Mouse (Mus musculus) midbrain, embryonic 15.5 days (tissue): Measurements from ENCODE around the gene Cd48. TPM values are rescaled to one million over a fixed set of nuclear protein-coding genes. Genes with fewer than 3 reads are reported as not detected.

Experiments
- ATAC-seq: fragments of 200-750 bp; cut with Nextera tagmentation; replicated peaks from 2 replicates; pipeline ENCODE4 v1.8.0; 2017; ENCODE audit warnings: moderate TSS enrichment
- H3K27ac ChIP-seq: fragments of 300-500 bp; sonication (generic); 2 replicates; pipeline ENCODE4 v1.5.1; 2015; ENCODE audit warnings: mild to moderate bottlenecking, inconsistent platforms
- H3K27me3 ChIP-seq: fragments of 300-500 bp; sonication (generic); replicated peaks from 2 replicates; pipeline ENCODE4 v1.6.1; 2015; ENCODE audit warnings: inconsistent platforms
- H3K36me3 ChIP-seq: fragments of 300-500 bp; sonication (generic); replicated peaks from 2 replicates; pipeline ENCODE4 v1.6.1; 2015; ENCODE audit warnings: inconsistent platforms
- H3K4me1 ChIP-seq: fragments of 300-500 bp; sonication (generic); 2 replicates; pipeline ENCODE4 v1.6.1; 2015; ENCODE audit warnings: inconsistent platforms
- H3K4me2 ChIP-seq: fragments of 300-500 bp; sonication (generic); 2 replicates; pipeline ENCODE4 v1.6.1; 2015; ENCODE audit warnings: inconsistent platforms, mild to moderate bottlenecking, moderate library complexity
- H3K4me3 ChIP-seq: fragments of 300-500 bp; sonication (generic); 2 replicates; pipeline ENCODE4 v1.5.1; 2015; ENCODE audit warnings: mild to moderate bottlenecking, inconsistent platforms
- H3K9ac ChIP-seq: fragments of 300-500 bp; sonication (generic); 2 replicates; pipeline ENCODE4 v1.6.1; 2015; ENCODE audit warnings: mild to moderate bottlenecking, inconsistent platforms
- H3K9me3 ChIP-seq: fragments of 300-500 bp; sonication (generic); 2 replicates; pipeline ENCODE4 v1.6.1; 2016; ENCODE audit warnings: inconsistent platforms
- WGBS: fragments of 180-500 bp; shearing (Covaris S2); methylation state at CpG from one replicate; pipeline ENCODE4 v1.1.7; 2015; ENCODE audit warnings: mixed read lengths; 5-methylcytosine and 5-hydroxymethylcytosine counted together
- microRNA-seq: library from miRNA; unstranded; fragments of <30 nt; microRNA quantifications from one replicate; pipeline ENCODE4, GENCODE M21; 2016
- polyA plus RNA-seq: library from polyadenylated mRNA; unstranded; fragments of >200 nt; fragmentation: Nextera tagmentation; extraction: Ambion mirVana; gene quantifications from 2 replicates; pipeline ENCODE4 v1.2.1, GENCODE M21; 2015

Cd48 gene
- polyA plus RNA-seq, 1 experiment from 2014 or later, result 1.5 TPM

GRCm38 (mm10) chr1:171715434-171715833 lies 33.6 kb downstream of the Cd48 start:
- Histone ChIP-seq H3K36me3 (no peaks in the 10 kb centered on the region), H3K9ac (no peak overlapping the region), H3K9me3 (no peaks in the 10 kb centered on the region), H3K4me2 (no peak overlapping the region), H3K27ac (no peak overlapping the region), H3K27me3 (no peaks in the 10 kb centered on the region), H3K4me3 (no peak overlapping the region), H3K4me1 (no peaks in the 10 kb centered on the region)
- ATAC-seq, result no peak
- 85% methylated on average over 2 of the region's 2 CpGs for WGBS

GRCm38 (mm10) chr1:171716232-171716631 lies 34.4 kb downstream of the Cd48 start:
- Histone ChIP-seq H3K4me3 (no peak overlapping the region), H3K4me2 (no peak overlapping the region), H3K4me1 (no peaks in the 10 kb centered on the region), H3K36me3 (no peaks in the 10 kb centered on the region), H3K9me3 (no peaks in the 10 kb centered on the region), H3K27me3 (no peaks in the 10 kb centered on the region), H3K27ac (no peak overlapping the region), H3K9ac (no peak overlapping the region)
- no peak for ATAC-seq
- WGBS, result 97% methylated on average over 1 of the region's 1 CpGs

GRCm38 (mm10) chr1:171731195-171731594 lies 49.4 kb downstream of the Cd48 start:
- no peaks in the 10 kb centered on the region for H3K36me3 ChIP-seq
- no peaks in the 10 kb centered on the region for H3K9me3 ChIP-seq
- H3K9ac ChIP-seq, result no peak overlapping the region
- H3K4me3 ChIP-seq, result no peak overlapping the region
- no peaks in the 10 kb centered on the region for H3K4me1 ChIP-seq
- H3K27ac ChIP-seq, result no peak overlapping the region
- no peak overlapping the region for H3K4me2 ChIP-seq
- no peak for ATAC-seq
- H3K27me3 ChIP-seq, result no peaks in the 10 kb centered on the region

GRCm38 (mm10) chr1:171734898-171735297 lies 53.1 kb downstream of the Cd48 start:
- no peaks in the 10 kb centered on the region for H3K36me3 ChIP-seq
- no peak overlapping the region for H3K27ac ChIP-seq
- no peaks in the 10 kb centered on the region for H3K9me3 ChIP-seq
- H3K27me3 ChIP-seq, result no peaks in the 10 kb centered on the region
- H3K4me3 ChIP-seq, result no peak overlapping the region
- H3K4me1 ChIP-seq, result no peaks in the 10 kb centered on the region
- no peak for ATAC-seq
- H3K4me2 ChIP-seq, result no peak overlapping the region
- WGBS, result 92% methylated on average over 6 of the region's 6 CpGs
- H3K9ac ChIP-seq, result no peak overlapping the region

GRCm38 (mm10) chr1:171748127-171748969 lies 66.5 kb downstream of the Cd48 start:
- Histone ChIP-seq H3K9ac (no peak overlapping the region), H3K9me3 (no peaks in the 10 kb centered on the region), H3K4me2 (no peak overlapping the region), H3K27ac (no peak overlapping the region), H3K27me3 (no peaks in the 10 kb centered on the region), H3K4me1 (no peaks in the 10 kb centered on the region), H3K36me3 (no peaks in the 10 kb centered on the region), H3K4me3 (no peak overlapping the region)
- WGBS, result 79% methylated on average over 3 of the region's 3 CpGs
- no peak for ATAC-seq

Small RNA genes within 50 kb of the gene (microRNA-seq; reads per million reads assigned to microRNA genes)
- not detected for gene Mir7683

Other genes starting within 250 kb of the Cd48 start
- gene F11r, start 244.5 kb upstream of the Cd48 start, polyA plus RNA-seq, result 9.4 and 11.8 TPM in 2 replicates
- 33.1 and 34.3 TPM in 2 replicates for gene Alyref2, start 178.5 kb upstream of the Cd48 start, polyA plus RNA-seq
- not detected in 2 replicates for gene Itln1, start 146.7 kb upstream of the Cd48 start, polyA plus RNA-seq
- gene Cd244a, start 122.8 kb upstream of the Cd48 start, polyA plus RNA-seq, result not detected in 2 replicates
- 0.06 and 0.14 TPM in 2 replicates for gene Ly9, start 74.6 kb upstream of the Cd48 start, polyA plus RNA-seq
- gene Slamf7, start 29.0 kb upstream of the Cd48 start, polyA plus RNA-seq, result not detected in 2 replicates
- 0.10 and 0.19 TPM in 2 replicates for gene Slamf1, start 85.1 kb downstream of the Cd48 start, polyA plus RNA-seq
- 0.74 and 1.1 TPM in 2 replicates for gene Cd84, start 157.7 kb downstream of the Cd48 start, polyA plus RNA-seq
- not detected in 2 replicates for gene Gm10521, start 213.7 kb downstream of the Cd48 start, polyA plus RNA-seq
- gene Slamf6, start 235.5 kb downstream of the Cd48 start, polyA plus RNA-seq, result 0.36 TPM in 1 of 2 replicates, not detected in the other